Mouse (Mus musculus) skeletal muscle tissue, postnatal 0 days (tissue): ENCODE data around the gene Znrf3. TPM values are rescaled to one million over a fixed set of nuclear protein-coding genes. Genes with fewer than 3 reads are reported as not detected.

Experiments used
- polyA plus RNA-seq: library from polyadenylated mRNA; unstranded; fragments of >200 nt; fragmentation: Nextera tagmentation; extraction: Ambion mirVana; gene quantifications from 2 replicates; pipeline ENCODE4 v1.2.1, GENCODE M21; 2015

Znrf3 gene
- polyA plus RNA-seq = 7.1 and 8.6 TPM in 2 replicates

GRCm38 (mm10) chr11:5444599-5445451 lies at the start of gene Znrf3:
Gene Znrf3 (minus strand): TSS chr11:5444847.

GRCm38 (mm10) chr11:5261508-5262392 lies 182.9 kb downstream of the Znrf3 start, which contains the start of gene Kremen1:
Gene Kremen1 (minus strand): TSS chr11:5261558.

Other genes starting within 250 kb of the Znrf3 start
- 41.7 and 52.5 TPM in 2 replicates for gene Kremen1, start 183.3 kb downstream of the Znrf3 start, polyA plus RNA-seq
- 83.3 and 128 TPM in 2 replicates for gene Xbp1, start 75.8 kb upstream of the Znrf3 start, polyA plus RNA-seq
- 8.1 and 8.8 TPM in 2 replicates for gene Ccdc117, start 97.3 kb upstream of the Znrf3 start, polyA plus RNA-seq
- not detected in 2 replicates for gene Ankrd36, start 124.8 kb upstream of the Znrf3 start, polyA plus RNA-seq